Mouse (Mus musculus) kidney, embryonic 14.5 days (tissue): ENCODE measurements at regions not wholly inside any gene's neighbourhood (a gene's known extent, or its start where the extent isn't known, plus 50 kb on each side); places are given as distances from the start of the nearest gene placed in this dataset.

Experiments used
- ATAC-seq: fragments of 200-750 bp; cut with Nextera tagmentation; 2 replicates; pipeline ENCODE4 v1.8.0; 2017; ENCODE audit warnings: moderate number of reproducible peaks, mild to moderate bottlenecking, moderate TSS enrichment, moderate library complexity; ENCODE audit not compliant: low FRiP score, low TSS enrichment
- H3K27ac ChIP-seq: fragments of 300-500 bp; sonication (generic); 2 replicates; pipeline ENCODE4 v1.5.1; 2014; ENCODE audit warnings: low read depth, mild to moderate bottlenecking, low read length, moderate library complexity, mixed read lengths
- H3K27me3 ChIP-seq: fragments of 300-500 bp; sonication (generic); 2 replicates; pipeline ENCODE4 v1.6.1; 2014; ENCODE audit warnings: mild to moderate bottlenecking, low read length; ENCODE audit not compliant: control insufficient read depth, insufficient read depth
- H3K36me3 ChIP-seq: fragments of 300-500 bp; sonication (generic); 2 replicates; pipeline ENCODE4 v1.6.1; 2014; ENCODE audit warnings: low read length, mixed read lengths; ENCODE audit not compliant: control insufficient read depth, insufficient read depth
- H3K4me1 ChIP-seq: fragments of 300-500 bp; sonication (generic); 2 replicates; pipeline ENCODE4 v1.6.1; 2014; ENCODE audit warnings: low read length, mixed read lengths; ENCODE audit not compliant: control insufficient read depth, insufficient read depth
- H3K4me2 ChIP-seq: fragments of 300-500 bp; sonication (generic); replicated peaks from 2 replicates; pipeline ENCODE4 v1.6.1; 2014; ENCODE audit warnings: low read depth, mild to moderate bottlenecking, low read length
- H3K4me3 ChIP-seq: fragments of 300-500 bp; sonication (generic); 2 replicates; pipeline ENCODE4 v1.5.1; 2014; ENCODE audit warnings: mild to moderate bottlenecking, low read length
- H3K9ac ChIP-seq: fragments of 300-500 bp; sonication (generic); 2 replicates; pipeline ENCODE4 v1.6.1; 2014; ENCODE audit warnings: low read depth, mild to moderate bottlenecking, low read length, moderate library complexity
- H3K9me3 ChIP-seq: fragments of 300-500 bp; sonication (generic); 2 replicates; pipeline ENCODE4 v1.6.1; 2016; ENCODE audit warnings: low read length; ENCODE audit not compliant: control insufficient read depth
- WGBS: fragments of 180-500 bp; shearing (Covaris S2); extraction: QIAGEN DNeasy Blood & Tissue Kit; methylation state at CpG from one replicate; pipeline ENCODE4 v1.1.7; 2014; 5-methylcytosine and 5-hydroxymethylcytosine counted together

GRCm38 (mm10) chr5:103291691-103292090 lies 80.6 kb upstream of the Mapk10 start:
- Histone ChIP-seq H3K9me3 (no peaks in the 10 kb centered on the region), H3K9ac (no peak overlapping the region), H3K4me2 (no peak overlapping the region), H3K4me1 (no peaks in the 10 kb centered on the region), H3K36me3 (no peaks in the 10 kb centered on the region), H3K27ac (no peak overlapping the region), H3K4me3 (no peak overlapping the region), H3K27me3 (no peaks in the 10 kb centered on the region)
- ATAC-seq: no peak
- WGBS: 81% methylated on average over 9 of the region's 9 CpGs

- Histone ChIP-seq H3K9me3 (no peaks in the 10 kb centered on the region), H3K27me3 (no peaks in the 10 kb centered on the region), H3K4me2 (no peak overlapping the region), H3K9ac (no peak overlapping the region), H3K36me3 (no peaks in the 10 kb centered on the region), H3K4me3 (no peak overlapping the region), H3K27ac (no peak overlapping the region), H3K4me1 (no peaks in the 10 kb centered on the region)
- 83% methylated on average over 8 of the region's 8 CpGs for WGBS
- no peak for ATAC-seq
Measured at GRCm38 (mm10) chr5:103291219-103291618, 80.1 kb upstream of the Mapk10 start.

- Histone ChIP-seq H3K4me3 (no peak overlapping the region), H3K9ac (no peak overlapping the region), H3K4me1 (no peaks in the 10 kb centered on the region), H3K27me3 (no peaks in the 10 kb centered on the region), H3K36me3 (no peaks in the 10 kb centered on the region), H3K9me3 (no peaks in the 10 kb centered on the region), H3K4me2 (no peak overlapping the region), H3K27ac (no peak overlapping the region)
- 83% methylated on average over 6 of the region's 6 CpGs for WGBS
- ATAC-seq: no peak
Measured at GRCm38 (mm10) chr5:103269206-103269605, 58.1 kb upstream of the Mapk10 start.

- H3K36me3 ChIP-seq: no peaks in the 10 kb centered on the region
- H3K27ac ChIP-seq: no peak overlapping the region
- no peak overlapping the region for H3K4me3 ChIP-seq
- H3K9ac ChIP-seq: no peak overlapping the region
- H3K27me3 ChIP-seq: no peaks in the 10 kb centered on the region
- no peak overlapping the region for H3K4me2 ChIP-seq
- 76% methylated on average over 2 of the region's 2 CpGs for WGBS
- ATAC-seq: no peak
- H3K9me3 ChIP-seq: no peaks in the 10 kb centered on the region; the same call in 1 of the 2 replicates
- no peaks in the 10 kb centered on the region for H3K4me1 ChIP-seq
Measured at GRCm38 (mm10) chr5:103264903-103265302, 53.8 kb upstream of the Mapk10 start.

GRCm38 (mm10) chr5:103261406-103261805 lies 50.3 kb upstream of the Mapk10 start:
- Histone ChIP-seq H3K4me1 (no peaks in the 10 kb centered on the region), H3K4me2 (no peak overlapping the region), H3K36me3 (no peaks in the 10 kb centered on the region), H3K27ac (no peak overlapping the region), H3K27me3 (no peaks in the 10 kb centered on the region), H3K9ac (no peak overlapping the region), H3K4me3 (no peak overlapping the region), H3K9me3 (no peaks in the 10 kb centered on the region; the same call in 1 of the 2 replicates)
- ATAC-seq: no peak
- WGBS: 86% methylated on average over 10 of the region's 10 CpGs
